Mouse (Mus musculus) c-Kit-positive CD71-positive TER-119-positive erythroid progenitor cells, embryonic 14.5 days (primary cell): ENCODE results near the gene Sned1.
"Not testable (repeated sequence)": the region's sequence is repeated elsewhere in the genome, so short reads cannot be mapped to it uniquely, and the experiment has no call there.

Experiments
- DNase-seq: peaks from one replicate; pipeline ENCODE4 v3.0.0-alpha.2; 2013; ENCODE audit warnings: low spot score

Gene Sned1

DNA sequence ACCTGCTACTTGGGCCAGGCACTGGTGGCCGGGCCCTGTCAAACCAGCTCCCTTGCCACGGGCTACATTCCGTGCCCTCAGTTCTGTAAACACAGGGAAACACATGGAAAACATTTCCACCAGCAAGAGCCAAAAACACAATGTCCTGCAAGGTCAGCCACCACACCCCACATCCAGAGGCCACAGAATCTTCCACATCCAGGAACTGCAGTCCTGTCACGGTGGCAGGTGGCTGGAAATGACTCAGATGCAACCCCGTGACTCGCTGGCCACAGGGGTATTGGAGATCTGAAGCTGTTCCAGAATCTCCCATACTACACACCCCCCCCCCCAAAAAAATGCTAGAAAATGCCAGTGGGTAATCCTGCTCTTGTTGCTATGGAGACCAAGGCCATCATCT, 6.4 kb upstream of the Sned1 start:
- no peak for DNase-seq

- DNase-seq = no peak
Measured at GRCm38 (mm10) chr1:93229626-93230025, 6.0 kb upstream of the Sned1 start.

DNA sequence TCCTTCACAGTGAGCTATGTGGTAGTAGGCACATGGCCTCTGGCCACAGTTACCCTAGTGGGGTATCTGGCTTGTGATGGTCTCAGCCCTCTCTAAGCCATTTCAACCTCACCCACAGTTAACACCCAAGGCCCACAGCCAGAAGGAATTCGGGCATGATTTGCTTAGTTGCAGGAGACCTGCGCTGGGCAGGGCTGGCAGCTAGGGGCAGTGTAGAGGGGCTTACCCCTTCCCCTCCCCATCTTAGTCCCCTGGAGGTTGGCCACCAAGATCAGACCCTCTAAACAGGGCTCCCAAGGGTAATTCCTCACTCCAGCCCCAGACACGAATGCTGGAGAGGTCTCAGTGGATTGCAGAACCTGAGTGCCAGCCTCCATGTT, 894 bp downstream of the Sned1 start:
- DNase-seq = no peak

DNA sequence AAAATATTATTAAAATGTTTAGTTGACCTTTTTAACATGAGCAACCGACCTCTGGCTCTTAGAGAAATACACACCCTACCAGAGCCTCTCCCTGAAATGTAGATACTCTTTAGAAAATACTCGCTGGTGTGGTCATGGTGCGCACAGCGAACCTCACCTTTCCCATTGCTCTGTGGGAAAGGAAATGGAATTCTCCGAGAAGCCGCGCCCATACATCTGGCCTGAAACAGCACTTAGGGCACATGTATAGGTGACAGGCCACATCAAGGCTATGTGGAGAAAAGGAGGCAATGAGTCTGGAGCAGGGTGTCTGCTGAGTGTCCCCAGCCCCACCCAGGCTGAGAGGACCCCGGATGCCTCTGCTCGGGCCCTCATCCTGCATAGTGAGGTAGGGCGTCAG, 2.0 kb downstream of the Sned1 start:
- no peak for DNase-seq

GRCm38 (mm10) chr1:93238201-93238600, 2.6 kb downstream of the Sned1 start:
- DNase-seq = no peak

DNA sequence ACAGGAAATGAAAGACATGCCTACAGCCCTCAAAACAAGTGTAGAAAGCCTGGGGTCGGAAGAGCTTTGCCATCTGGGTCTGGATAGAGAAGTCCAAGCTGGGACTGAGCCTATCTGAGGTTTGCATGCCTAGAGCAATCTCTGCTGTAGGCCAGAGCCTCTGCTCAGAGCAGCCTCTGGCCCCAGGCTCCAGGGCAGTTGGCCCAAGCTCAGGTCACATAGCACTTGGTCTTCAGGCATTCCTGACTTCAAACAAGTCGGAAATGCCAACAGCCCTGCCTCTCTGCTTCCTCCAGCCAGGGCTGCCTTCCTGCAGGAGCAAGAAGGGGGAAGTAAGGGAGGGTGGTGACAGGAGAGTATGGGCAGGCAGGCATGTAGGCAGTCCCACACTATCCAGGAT, 10.3 kb downstream of the Sned1 start:
- DNase-seq = no peak

GRCm38 (mm10) chr1:93252586-93252985, 16.9 kb downstream of the Sned1 start:
- DNase-seq = no peak

DNA sequence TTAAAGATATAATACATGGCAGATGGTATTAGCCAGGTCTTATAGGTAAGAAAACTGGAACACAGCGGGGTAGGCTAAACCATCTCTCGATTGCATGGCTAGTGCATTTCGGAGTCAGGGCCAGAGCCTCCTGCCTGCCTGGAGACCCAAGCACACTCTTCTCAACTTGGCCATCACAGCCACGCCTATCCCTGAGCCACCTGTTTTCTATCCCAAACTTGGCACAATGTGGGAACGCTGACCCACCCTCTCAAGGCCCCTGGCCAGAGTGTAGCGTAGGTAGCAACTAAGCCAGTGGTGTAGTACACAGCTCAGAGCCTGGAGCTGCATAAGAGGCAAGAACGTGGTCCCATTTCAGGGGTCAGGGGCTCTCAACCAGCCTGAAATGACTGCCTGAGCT, 20.1 kb downstream of the Sned1 start:
- no peak for DNase-seq

- DNase-seq = no peak
Measured at GRCm38 (mm10) chr1:93257560-93257959, 21.9 kb downstream of the Sned1 start.

- no peak for DNase-seq
Measured at GRCm38 (mm10) chr1:93267207-93267606, 31.6 kb downstream of the Sned1 start.

DNA sequence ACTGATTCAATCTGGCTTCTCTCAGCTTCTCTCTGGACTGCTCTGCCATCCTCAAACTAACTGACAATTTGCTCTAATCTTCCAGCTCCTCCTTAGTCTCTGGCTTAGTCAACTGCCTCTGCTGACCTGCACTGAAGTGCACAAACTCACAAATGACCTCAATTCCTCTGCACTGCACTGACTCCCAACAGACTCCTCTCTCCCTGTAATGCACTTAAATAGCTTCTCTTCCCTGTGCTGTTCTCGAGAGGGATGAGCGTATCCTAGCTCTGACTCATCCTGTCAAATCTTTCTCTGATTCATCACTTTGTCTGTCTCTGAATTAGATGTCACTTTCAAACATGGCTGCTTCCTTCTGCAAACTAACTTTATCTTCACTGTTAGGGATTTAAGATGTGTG, 32.6 kb downstream of the Sned1 start:
- DNase-seq = no peak

- no peak for DNase-seq
Measured at GRCm38 (mm10) chr1:93270516-93271240, 35.0 kb downstream of the Sned1 start.

DNA sequence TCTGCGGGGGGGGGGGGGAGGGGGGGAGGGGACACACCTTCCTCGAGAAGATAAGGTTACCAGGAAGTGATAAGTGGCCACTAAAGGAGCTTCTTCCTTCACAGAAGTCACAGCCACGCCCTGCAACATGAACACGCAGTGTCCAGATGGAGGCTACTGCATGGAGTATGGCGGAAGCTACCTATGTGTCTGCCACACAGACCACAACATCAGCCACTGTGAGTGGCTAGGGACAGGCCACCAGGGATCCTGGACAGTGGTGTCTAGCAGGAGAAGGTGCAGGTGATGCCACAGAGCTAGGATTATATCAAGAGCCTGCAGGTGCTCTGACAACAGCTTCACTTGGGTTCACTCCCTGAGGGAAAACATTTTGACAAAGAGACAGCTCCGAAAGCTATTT, 36.1 kb downstream of the Sned1 start:
- DNase-seq = no peak

- peak; percentile 30 for DNase-seq
Measured at GRCm38 (mm10) chr1:93272409-93272821, 36.8 kb downstream of the Sned1 start.

- DNase-seq = no peak
Measured at GRCm38 (mm10) chr1:93275561-93275960, 39.9 kb downstream of the Sned1 start.

- no peak for DNase-seq
Measured at GRCm38 (mm10) chr1:93277041-93277440, 41.4 kb downstream of the Sned1 start.

DNA sequence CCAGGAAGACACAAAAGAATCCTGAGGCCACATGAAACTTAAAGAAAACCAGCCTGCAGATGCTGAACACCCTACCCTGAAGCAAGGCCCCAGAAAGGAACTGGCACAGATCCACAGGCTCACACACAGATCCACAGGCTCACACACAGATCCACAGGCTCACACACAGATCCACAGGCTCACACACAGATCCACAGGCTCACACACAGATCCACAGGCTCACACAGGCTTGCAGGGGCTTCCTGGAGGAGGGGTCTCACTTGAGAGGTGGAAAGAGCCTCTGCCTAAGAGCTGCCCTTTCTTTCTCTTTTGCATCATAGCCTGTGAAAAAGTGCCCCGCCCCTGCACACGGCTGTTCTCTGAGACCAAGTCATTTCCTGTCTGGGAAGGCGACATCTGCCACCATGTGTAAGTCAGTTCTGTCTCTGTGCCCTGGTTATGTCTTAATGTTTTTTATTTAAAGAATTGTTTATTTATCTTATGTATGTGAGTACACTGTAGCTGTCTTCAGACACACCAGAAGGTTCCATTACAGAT, 54.1 kb downstream of the Sned1 start:
- no peak for DNase-seq

DNA sequence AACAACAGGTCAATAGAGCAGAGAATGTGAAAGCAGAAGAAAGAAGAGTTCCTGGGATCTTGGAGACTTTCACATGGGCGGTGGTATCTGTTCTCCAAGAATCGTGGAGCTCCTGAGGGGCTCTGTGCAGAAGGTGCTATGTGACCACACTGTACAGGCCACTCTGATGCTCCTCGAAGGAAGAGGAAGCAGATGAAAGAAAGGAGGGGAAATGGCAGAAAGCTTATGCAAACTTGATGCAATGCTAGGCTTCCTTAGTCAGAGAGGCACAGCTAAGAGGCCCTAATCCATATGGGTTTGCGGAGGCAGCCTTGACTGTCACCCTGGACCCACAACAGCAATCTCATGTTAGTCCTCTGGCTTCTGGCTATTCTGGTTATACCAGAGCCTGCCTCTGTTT, 55.3 kb downstream of the Sned1 start:
- DNase-seq = no peak

- DNase-seq = no peak
Measured at GRCm38 (mm10) chr1:93291591-93291990, 56.0 kb downstream of the Sned1 start.

DNA sequence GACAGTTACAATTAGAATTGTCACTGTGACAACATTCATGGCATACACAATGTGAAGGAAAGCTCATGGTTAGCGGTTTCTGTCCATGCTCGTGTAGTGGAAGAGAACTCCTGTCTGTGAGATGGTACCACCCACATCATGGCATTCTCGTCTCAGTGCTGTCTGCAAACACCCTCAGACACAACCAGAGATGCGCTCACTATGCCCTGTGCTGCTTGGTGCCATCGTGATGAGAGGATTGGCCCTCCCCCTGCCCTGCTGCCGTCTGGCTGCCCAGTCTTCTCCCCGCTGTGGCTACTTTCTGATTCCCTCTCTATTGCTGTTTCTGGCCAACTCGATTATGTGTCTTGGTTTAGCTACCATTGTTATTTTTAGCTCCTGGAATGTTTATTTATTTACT, 56.4 kb downstream of the Sned1 start:
- DNase-seq = no peak

- DNase-seq = not testable (repeated sequence)
Measured at GRCm38 (mm10) chr1:93294491-93294890, 58.9 kb downstream of the Sned1 start.

DNA sequence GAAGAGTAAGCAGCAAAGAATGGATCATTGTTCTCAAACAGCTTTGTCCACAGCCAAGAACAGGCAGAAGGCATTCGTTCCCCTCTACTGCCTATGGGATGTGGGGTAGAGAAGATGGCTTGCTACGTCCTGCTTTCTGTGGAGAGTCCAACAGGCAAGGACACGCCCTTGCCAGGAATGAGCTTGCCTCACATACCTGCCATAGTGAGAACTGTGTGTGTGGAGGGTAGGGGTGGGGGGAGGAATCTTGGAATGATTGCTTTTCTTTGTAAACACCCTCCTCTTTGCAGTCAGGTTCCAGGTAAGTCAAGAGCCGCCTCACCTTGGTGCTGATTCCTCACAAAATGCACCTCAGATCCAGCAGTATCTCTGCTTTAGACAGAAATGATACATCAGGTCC, 64.2 kb downstream of the Sned1 start:
- DNase-seq = no peak

DNA sequence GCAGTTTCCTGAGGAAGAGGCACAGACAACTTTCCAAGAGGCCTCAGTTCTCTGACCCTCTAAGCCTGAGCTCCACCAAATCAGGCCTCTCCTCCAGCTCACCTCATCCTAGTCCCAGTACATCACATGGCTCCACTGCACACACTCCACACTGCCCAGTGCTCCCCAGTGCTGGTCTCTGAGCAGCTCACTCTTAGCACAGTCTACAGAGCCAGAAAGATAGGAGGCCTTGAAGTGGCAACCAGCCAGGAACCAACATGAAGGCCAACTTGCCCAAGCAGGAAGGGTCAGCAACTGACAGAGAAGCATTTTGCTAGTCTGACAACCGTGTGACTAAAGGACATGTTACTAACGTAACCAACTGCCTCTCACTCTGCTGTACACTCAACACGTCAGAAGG, 64.9 kb downstream of the Sned1 start:
- no peak for DNase-seq
